Mouse (Mus musculus) ES-E14 (cell line): ENCODE data around the gene Cotl1. TPM values are rescaled to one million over a fixed set of nuclear protein-coding genes. Genes with fewer than 3 reads are reported as not detected.
A peak's percentile ranks its signal among the peaks of the same experiment; 100 is the strongest.
"Not testable (repeated sequence)": the region's sequence is repeated elsewhere in the genome, so short reads cannot be mapped to it uniquely, and the experiment has no call there.

Experiments used
- DNase-seq: peaks from one replicate; pipeline ENCODE4 v3.0.0-alpha.2; 2013; ENCODE audit warnings: low read depth, low spot score
- H3K27ac ChIP-seq: 2 replicates; pipeline ENCODE4 v1.5.1; 2012; ENCODE audit warnings: low read depth, mild to moderate bottlenecking, low read length, moderate library complexity, mixed read lengths; ENCODE audit not compliant: poor library complexity, insufficient read depth, severe bottlenecking
- H3K36me3 ChIP-seq: 2 replicates; pipeline ENCODE4 v1.6.1; 2012; ENCODE audit warnings: mild to moderate bottlenecking, low read length, moderate library complexity, mixed read lengths; ENCODE audit not compliant: control insufficient read depth, poor library complexity, insufficient read depth, severe bottlenecking
- H3K4me1 ChIP-seq, 2 experiments: fragments of 150-350 bp in 1 of 2; sonication (generic) in 1 of 2; 2 replicates each; pipeline ENCODE4 v1.6.1; 2012; ENCODE audit warnings: low read length in 2 of 2, mild to moderate bottlenecking in 1 of 2, mixed read lengths in 1 of 2; ENCODE audit not compliant: control insufficient read depth in 2 of 2, insufficient read depth in 2 of 2, poor library complexity in 1 of 2
- H3K4me3 ChIP-seq, 2 experiments: fragments of 150-350 bp in 1 of 2; sonication (generic) in 1 of 2; 2 replicates each; pipeline ENCODE4 v1.5.1; 2012; ENCODE audit warnings: low read length in 2 of 2, low read depth in 1 of 2, mild to moderate bottlenecking in 1 of 2, mixed read lengths in 1 of 2; ENCODE audit not compliant: insufficient read depth in 1 of 2, poor library complexity in 1 of 2, severe bottlenecking in 1 of 2
- H3K9ac ChIP-seq: 2 replicates; pipeline ENCODE4 v1.6.1; 2012; ENCODE audit warnings: low read depth, mild to moderate bottlenecking, low read length, mixed read lengths; ENCODE audit not compliant: poor library complexity, insufficient read depth, severe bottlenecking
- H3K9me3 ChIP-seq: fragments of 150-350 bp; sonication (generic); 2 replicates; pipeline ENCODE4 v1.6.1; 2012; ENCODE audit warnings: low read depth, mild to moderate bottlenecking, low read length; ENCODE audit not compliant: control insufficient read depth, insufficient read depth
- CHD2 ChIP-seq: IDR thresholded peaks from 2 replicates; pipeline ENCODE4 v1.6.1; 2014; ENCODE audit warnings: mild to moderate bottlenecking, low read depth, low read length, inconsistent platforms
- HCFC1 ChIP-seq: IDR thresholded peaks from 2 replicates; pipeline ENCODE4 v1.6.1; 2012; ENCODE audit warnings: low read length, inconsistent platforms, borderline replicate concordance; ENCODE audit not compliant: insufficient read depth
- MAFK ChIP-seq: IDR thresholded peaks from 2 replicates; pipeline ENCODE4 v1.6.1; 2014; ENCODE audit warnings: mild to moderate bottlenecking, low read depth, low read length, inconsistent platforms; ENCODE audit not compliant: insufficient read depth
- ZC3H11A ChIP-seq: IDR thresholded peaks from 2 replicates; pipeline ENCODE4 v1.6.1; 2012; ENCODE audit warnings: low read depth, mild to moderate bottlenecking, inconsistent platforms, low read length, borderline replicate concordance
- ZNF384 ChIP-seq: IDR thresholded peaks from 2 replicates; pipeline ENCODE4 v1.6.1; 2012; ENCODE audit warnings: low read depth, low read length, inconsistent platforms
- in situ Hi-C, 2 experiments: fragments of 600-800 bp; cut with MboI; formaldehyde crosslinking; loops; one replicate each; pipeline ENCODE4 v1.15.1; 2025; ENCODE audit warnings: low sequenced_read_pairs in 2 of 2, inconsistent platforms in 1 of 2; ENCODE audit not compliant: unreplicated experiment in 2 of 2
- total RNA-seq: library from RNA; depleted of rRNA; stranded (reverse); fragments of 300-350 nt; gene quantifications from 2 replicates; pipeline ENCODE4 v1.2.3, GENCODE M21; 2012

The Cotl1 gene
- total RNA-seq, 1 experiment, result 73.3 TPM

DNA sequence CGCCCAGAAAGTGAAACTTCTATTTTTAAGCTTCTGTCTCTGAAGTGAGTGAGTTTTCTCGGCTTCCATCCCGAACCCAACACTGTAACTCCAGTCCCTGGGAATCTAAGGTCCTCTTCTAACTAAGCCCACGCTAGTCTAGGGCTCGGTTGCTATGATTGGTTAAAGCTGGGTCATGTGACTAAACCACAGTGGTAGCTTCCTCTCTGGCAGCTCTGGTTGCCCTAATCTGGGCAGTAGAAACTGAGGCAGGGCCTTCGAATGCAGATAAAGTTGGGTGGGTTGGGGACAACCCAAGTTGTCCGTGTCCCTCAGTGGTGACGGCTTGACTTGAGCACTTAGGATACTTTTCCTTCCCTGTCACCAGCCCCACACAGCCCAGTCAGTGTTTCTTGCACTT lies 13.2 kb upstream of the Cotl1 start:
- H3K9ac ChIP-seq, result no peak overlapping the region
- DNase-seq, result no peak
- H3K36me3 ChIP-seq, result no peaks in the 10 kb centered on the region
- peaks cover 2 to 7% of the 10 kb centered on the region in 2 experiments; a peak in 2 of 4 replicates for H3K4me1 ChIP-seq
- TF ChIP-seq HCFC1 (no peak), MAFK (no peak), CHD2 (no peak), ZNF384 (no peak), ZC3H11A (no peak)
- no peak overlapping the region for H3K4me3 ChIP-seq
- H3K9me3 ChIP-seq, result no peaks in the 10 kb centered on the region
- in situ Hi-C loops, result no loop called here
- H3K27ac ChIP-seq, result no peak overlapping the region

DNA sequence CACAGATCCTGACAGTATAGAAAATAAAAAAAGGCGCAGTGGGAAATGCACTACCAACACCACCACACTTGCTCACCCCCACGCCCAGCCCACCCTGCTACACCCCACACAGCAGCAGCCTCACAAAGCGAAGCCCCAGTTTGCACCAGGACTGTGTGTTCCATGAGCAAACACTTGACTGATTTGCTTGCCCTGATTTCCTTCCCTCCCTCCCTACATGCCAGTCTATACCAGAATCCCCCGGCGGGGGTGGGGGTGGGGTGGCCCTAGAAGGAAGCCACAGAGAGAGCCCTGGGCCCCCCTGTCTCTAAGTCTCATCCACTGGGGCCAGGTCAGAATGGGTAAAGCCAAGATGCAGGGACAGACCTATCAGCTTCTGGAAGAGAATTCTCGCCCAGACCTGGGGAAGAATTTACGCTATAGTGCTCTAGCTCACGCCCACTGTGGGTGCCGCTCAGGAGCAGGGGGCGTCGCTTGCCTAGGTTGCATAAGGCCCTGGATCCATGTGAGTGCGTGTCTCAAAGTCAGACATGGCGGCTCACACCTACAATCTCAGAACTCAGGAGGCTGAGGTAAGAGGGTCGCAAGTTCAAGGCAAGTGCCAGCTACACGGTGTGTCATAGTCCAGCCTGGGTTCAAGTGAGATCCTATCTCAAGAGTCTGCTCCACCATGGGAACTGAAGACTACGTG lies 7.0 kb upstream of the Cotl1 start:
- H3K36me3 ChIP-seq, result no peaks in the 10 kb centered on the region
- H3K27ac ChIP-seq, result no peak overlapping the region
- H3K4me1 ChIP-seq, result no peaks in the 10 kb centered on the region; a peak in 2 of 4 replicates
- no peak overlapping the region for H3K9ac ChIP-seq
- 0 out of 4 replicates have a peak overlapping the region, but pooled peaks of 1 of the 2 experiments have one; percentile 17 for H3K4me3 ChIP-seq
- in situ Hi-C loops, result no loop called here
- TF ChIP-seq ZNF384, result no peak
- TF ChIP-seq ZC3H11A, result no peak
- TF ChIP-seq CHD2, result no peak
- no peak for TF ChIP-seq HCFC1
- TF ChIP-seq MAFK, result no peak
- no peak for DNase-seq
- no peaks in the 10 kb centered on the region for H3K9me3 ChIP-seq

DNA sequence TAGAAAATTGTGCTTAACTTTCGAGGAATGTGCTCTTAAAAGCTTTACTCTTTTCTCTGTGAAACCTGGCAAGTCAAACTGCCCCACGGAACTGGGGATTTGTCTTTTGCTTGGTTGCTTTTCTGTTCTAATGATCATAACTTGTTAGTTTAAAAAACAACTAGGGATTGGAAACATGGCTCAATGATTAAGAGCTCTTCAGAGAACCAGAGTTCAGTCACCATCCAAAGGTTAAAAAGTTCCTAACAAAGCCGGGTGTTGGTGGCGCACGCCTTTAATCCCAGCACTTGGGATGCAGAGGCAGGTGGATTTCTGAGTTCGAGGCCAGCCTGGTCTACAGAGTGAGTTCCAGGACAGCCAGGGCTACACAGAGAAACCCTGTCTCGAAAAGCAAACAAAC lies 5.4 kb upstream of the Cotl1 start:
- in situ Hi-C loops, H3K27ac ChIP-seq, DNase-seq: not testable (repeated sequence)

DNA sequence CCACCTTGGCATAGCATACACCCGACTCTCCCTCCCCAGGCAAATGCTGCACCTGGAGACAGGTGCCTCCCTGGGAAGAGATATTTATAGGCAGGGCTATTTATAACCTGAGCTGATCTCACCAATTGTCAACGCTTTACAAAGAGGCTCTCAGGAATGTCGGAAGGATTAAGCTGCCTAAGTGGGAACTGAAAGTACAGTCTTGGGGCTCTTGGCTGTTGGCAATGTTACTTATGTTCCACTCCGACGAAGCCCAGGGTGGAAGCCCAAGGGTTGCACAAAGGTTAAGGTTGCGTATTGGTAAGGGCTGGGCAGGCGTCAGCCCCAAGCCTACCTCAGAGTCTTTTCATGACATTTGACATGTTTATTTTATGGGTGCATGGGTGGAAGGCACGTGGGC lies 4.2 kb upstream of the Cotl1 start:
- no peak for TF ChIP-seq ZC3H11A
- TF ChIP-seq HCFC1, result no peak
- no peak for TF ChIP-seq MAFK
- TF ChIP-seq CHD2, result no peak
- TF ChIP-seq ZNF384, result no peak
- H3K9ac ChIP-seq, result no peak overlapping the region
- no peak overlapping the region for H3K27ac ChIP-seq
- no peaks in the 10 kb centered on the region for H3K9me3 ChIP-seq
- peaks cover 0 to 6% of the 10 kb centered on the region in 2 experiments; a peak in 2 of 4 replicates for H3K4me1 ChIP-seq
- in situ Hi-C loops, result no loop called here
- no peak overlapping the region for H3K4me3 ChIP-seq
- H3K36me3 ChIP-seq, result no peaks in the 10 kb centered on the region
- DNase-seq, result no peak

More for the DNA sequence above, 5.4 kb upstream of the Cotl1 start:
- H3K4me3 ChIP-seq, H3K4me1 ChIP-seq, H3K9me3 ChIP-seq, H3K9ac ChIP-seq, H3K36me3 ChIP-seq: not testable (repeated sequence)

DNA sequence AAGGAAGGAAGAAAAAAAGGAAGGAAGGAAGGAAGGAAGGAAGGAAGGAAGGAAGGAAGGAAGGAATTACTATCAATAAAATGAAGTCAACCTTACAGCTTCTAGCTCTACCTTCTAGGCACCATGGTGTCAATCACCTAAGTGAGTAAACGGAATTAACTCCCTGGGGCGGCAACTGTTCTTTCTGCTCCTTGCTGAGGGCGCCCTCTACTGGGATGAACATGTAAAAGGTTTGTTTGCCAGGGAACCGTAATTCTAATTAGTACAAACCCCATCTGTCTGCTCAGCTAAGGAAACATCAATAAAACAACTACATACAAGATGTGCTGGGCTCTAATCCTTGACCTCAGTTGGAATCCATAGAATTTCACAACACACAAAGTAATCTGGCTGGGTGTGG lies 3.1 kb upstream of the Cotl1 start:
- peak; percentile 68 for DNase-seq
- Histone ChIP-seq H3K36me3 (no peaks in the 10 kb centered on the region), H3K9ac (no peak overlapping the region), H3K27ac (no peak overlapping the region), H3K9me3 (no peaks in the 10 kb centered on the region), H3K4me1 (peaks cover 7 to 13% of the 10 kb centered on the region in 2 experiments), H3K4me3 (no peak overlapping the region)
- in situ Hi-C loops, result no loop called here
- TF ChIP-seq CHD2 (no peak), ZC3H11A (peak; percentile 51; the same call in 1 of the 2 replicates), ZNF384 (no peak), MAFK (no peak), HCFC1 (no peak)
